Mouse (Mus musculus) embryonic facial prominence, embryonic 11.5 days (tissue): ENCODE measurements around the gene Gm7534. TPM values are rescaled to one million over a fixed set of nuclear protein-coding genes. Genes with fewer than 3 reads are reported as not detected.

Experiments used
- ATAC-seq: fragments of 200-750 bp; cut with Nextera tagmentation; replicated peaks from 2 replicates; pipeline ENCODE4 v1.8.0; 2017; ENCODE audit warnings: low read depth; ENCODE audit not compliant: insufficient number of reproducible peaks, low FRiP score, low TSS enrichment
- DNase-seq: peaks from one replicate; pipeline ENCODE4 v3.0.0-alpha.2; 2015; ENCODE audit warnings: low spot score
- H3K27ac ChIP-seq: fragments of 300-500 bp; sonication (generic); replicated peaks from 2 replicates; pipeline ENCODE4 v1.5.1; 2014; ENCODE audit warnings: mild to moderate bottlenecking, low read depth, low read length, control low read depth
- H3K27me3 ChIP-seq: fragments of 300-500 bp; sonication (generic); 2 replicates; pipeline ENCODE4 v1.6.1; 2014; ENCODE audit warnings: mild to moderate bottlenecking, low read length, moderate library complexity, mixed read lengths; ENCODE audit not compliant: control insufficient read depth, insufficient read depth
- H3K36me3 ChIP-seq: fragments of 300-500 bp; sonication (generic); replicated peaks from 2 replicates; pipeline ENCODE4 v1.6.1; 2014; ENCODE audit warnings: low read depth, mild to moderate bottlenecking, low read length, moderate library complexity, mixed read lengths; ENCODE audit not compliant: control insufficient read depth, insufficient read depth
- H3K4me1 ChIP-seq: fragments of 300-500 bp; sonication (generic); 2 replicates; pipeline ENCODE4 v1.6.1; 2014; ENCODE audit warnings: low read length, mixed read lengths; ENCODE audit not compliant: control insufficient read depth, insufficient read depth
- H3K4me2 ChIP-seq: fragments of 300-500 bp; sonication (generic); 2 replicates; pipeline ENCODE4 v1.6.1; 2014; ENCODE audit warnings: low read depth, mild to moderate bottlenecking, control low read depth, low read length, moderate library complexity
- H3K4me3 ChIP-seq: fragments of 300-500 bp; sonication (generic); 2 replicates; pipeline ENCODE4 v1.5.1; 2014; ENCODE audit warnings: low read depth, low read length, control low read depth
- H3K9ac ChIP-seq: fragments of 300-500 bp; sonication (generic); replicated peaks from 2 replicates; pipeline ENCODE4 v1.6.1; 2014; ENCODE audit warnings: mild to moderate bottlenecking, control low read depth, low read length
- H3K9me3 ChIP-seq: fragments of 300-500 bp; sonication (generic); replicated peaks from 2 replicates; pipeline ENCODE4 v1.6.1; 2016; ENCODE audit warnings: mild to moderate bottlenecking, low read length, inconsistent platforms, mixed read lengths; ENCODE audit not compliant: control insufficient read depth
- WGBS: fragments of 180-500 bp; shearing (Covaris S2); extraction: QIAGEN DNeasy Blood & Tissue Kit; methylation state at CpG from one replicate; pipeline ENCODE4 v1.1.7; 2014; 5-methylcytosine and 5-hydroxymethylcytosine counted together
- polyA plus RNA-seq: library from polyadenylated mRNA; unstranded; fragments of >200 nt; fragmentation: Nextera tagmentation; extraction: Ambion mirVana; gene quantifications from 2 replicates; pipeline ENCODE4 v1.2.1, GENCODE M21; 2014

The Gm7534 gene
- polyA plus RNA-seq, 1 experiment from 2014 or later, result 0.14 TPM

DNA sequence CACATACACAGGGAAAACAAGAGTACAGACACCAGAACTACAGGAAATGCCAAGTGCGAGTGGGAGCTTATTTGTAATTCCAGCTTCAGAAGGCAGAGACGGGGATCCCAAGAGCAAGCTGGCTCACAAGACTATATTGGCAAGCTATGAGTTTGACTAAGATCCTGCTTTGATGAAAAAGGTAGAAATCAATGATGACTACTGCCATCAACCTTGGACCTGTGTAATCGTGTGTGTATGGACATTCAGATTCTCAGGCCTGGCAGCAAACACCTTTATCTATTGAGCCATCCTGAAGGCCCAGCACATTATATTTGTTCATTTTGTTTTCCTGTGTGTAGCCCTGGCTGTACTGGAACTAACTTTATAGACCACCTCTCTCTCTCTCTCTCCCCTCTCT, 19.1 kb downstream of the Gm7534 start:
- Histone ChIP-seq H3K4me2 (no peak overlapping the region), H3K27me3 (no peaks in the 10 kb centered on the region), H3K9ac (no peak overlapping the region), H3K27ac (no peak overlapping the region), H3K4me1 (no peaks in the 10 kb centered on the region), H3K9me3 (no peaks in the 10 kb centered on the region), H3K36me3 (no peaks in the 10 kb centered on the region), H3K4me3 (no peak overlapping the region)
- WGBS, result 91% methylated on average over 3 of the region's 3 CpGs
- no peak for DNase-seq
- ATAC-seq, result no peak

- no peak for ATAC-seq
- H3K9ac ChIP-seq, result no peak overlapping the region
- no peaks in the 10 kb centered on the region for H3K36me3 ChIP-seq
- no peak overlapping the region for H3K4me3 ChIP-seq
- no peaks in the 10 kb centered on the region for H3K27me3 ChIP-seq
- no peak overlapping the region for H3K27ac ChIP-seq
- no peak overlapping the region for H3K4me2 ChIP-seq
- no peaks in the 10 kb centered on the region for H3K9me3 ChIP-seq
- DNase-seq, result no peak
- H3K4me1 ChIP-seq, result no peaks in the 10 kb centered on the region
Observed at GRCm38 (mm10) chr4:134181825-134182224, 21.0 kb downstream of the Gm7534 start.

DNA sequence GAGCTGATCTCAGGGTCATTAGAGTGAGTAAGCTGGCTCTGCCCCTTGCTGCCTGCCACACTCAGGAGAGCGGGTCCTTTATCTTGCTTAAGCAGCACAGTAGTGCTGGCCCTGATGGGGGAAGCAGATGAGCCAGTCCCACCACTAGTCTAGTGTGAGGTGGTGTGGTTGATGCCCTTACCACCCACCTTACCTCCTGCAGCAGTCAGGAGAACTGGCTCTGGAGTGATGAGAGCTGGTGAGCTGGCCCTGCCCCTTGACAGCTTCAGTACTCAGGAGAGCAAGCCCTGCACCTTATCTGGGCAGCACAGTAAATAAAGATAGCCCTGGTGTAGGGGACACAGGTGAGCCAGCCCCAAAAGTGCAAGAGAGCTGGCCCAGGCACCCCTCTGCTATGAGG, 21.7 kb downstream of the Gm7534 start:
- H3K9me3 ChIP-seq, result no peaks in the 10 kb centered on the region
- H3K4me2 ChIP-seq, result no peak overlapping the region
- ATAC-seq (no peak), DNase-seq (no peak)
- H3K36me3 ChIP-seq, result no peaks in the 10 kb centered on the region
- 100% methylated on average over 1 of the region's 1 CpGs for WGBS
- no peaks in the 10 kb centered on the region for H3K4me1 ChIP-seq
- no peak overlapping the region for H3K27ac ChIP-seq
- peak overlapping the region; percentile 3; the same call in 1 of the 2 replicates for H3K9ac ChIP-seq
- H3K27me3 ChIP-seq, result no peaks in the 10 kb centered on the region
- no peak overlapping the region for H3K4me3 ChIP-seq

DNA sequence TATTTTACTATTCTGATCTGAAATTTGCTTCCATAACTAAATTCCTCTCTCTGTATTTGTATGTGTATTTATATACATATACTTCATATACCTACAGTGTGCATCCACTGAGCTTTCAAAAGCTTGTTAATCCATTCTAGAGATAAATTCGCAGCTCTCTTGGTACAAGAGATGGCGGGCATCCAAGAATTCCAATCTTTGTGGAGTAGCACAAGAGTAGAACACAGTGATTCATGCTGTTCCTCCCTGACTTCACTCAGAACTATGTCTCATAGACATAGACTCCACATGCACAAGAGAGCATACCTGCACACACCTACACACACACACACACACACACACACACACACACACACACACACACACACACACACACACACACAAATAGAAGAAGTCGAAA, 30.4 kb downstream of the Gm7534 start:
- no peak for DNase-seq
- Histone ChIP-seq H3K27ac (no peak overlapping the region), H3K27me3 (no peaks in the 10 kb centered on the region), H3K9me3 (no peaks in the 10 kb centered on the region), H3K4me2 (no peak overlapping the region), H3K4me1 (no peaks in the 10 kb centered on the region), H3K36me3 (no peaks in the 10 kb centered on the region), H3K4me3 (no peak overlapping the region), H3K9ac (no peak overlapping the region)
- ATAC-seq, result no peak
- 91% methylated on average over 3 of the region's 3 CpGs for WGBS

- H3K36me3 ChIP-seq, result no peaks in the 10 kb centered on the region; the same call in 1 of the 2 replicates
- DNase-seq (no peak), ATAC-seq (no peak)
Observed at GRCm38 (mm10) chr4:134166906-134167305, 35.9 kb downstream of the Gm7534 start.

GRCm38 (mm10) chr4:134165548-134166465, 37.0 kb downstream of the Gm7534 start:
- no peaks in the 10 kb centered on the region for H3K27me3 ChIP-seq
- no peak overlapping the region for H3K4me2 ChIP-seq
- no peak overlapping the region for H3K27ac ChIP-seq
- DNase-seq, result no peak
- no peaks in the 10 kb centered on the region for H3K4me1 ChIP-seq
- H3K9me3 ChIP-seq, result no peaks in the 10 kb centered on the region
- H3K4me3 ChIP-seq, result no peak overlapping the region
- H3K9ac ChIP-seq, result no peak overlapping the region
- WGBS, result 93% methylated on average over 3 of the region's 3 CpGs
- no peaks in the 10 kb centered on the region; the same call in 1 of the 2 replicates for H3K36me3 ChIP-seq
- ATAC-seq, result no peak

More at GRCm38 (mm10) chr4:134166906-134167305, 35.9 kb downstream of the Gm7534 start:
- WGBS, result 95% methylated on average over 3 of the region's 3 CpGs
- Histone ChIP-seq H3K9me3 (no peaks in the 10 kb centered on the region), H3K4me2 (no peak overlapping the region), H3K4me1 (no peaks in the 10 kb centered on the region), H3K4me3 (no peak overlapping the region), H3K27ac (no peak overlapping the region), H3K9ac (no peak overlapping the region), H3K27me3 (no peaks in the 10 kb centered on the region)

DNA sequence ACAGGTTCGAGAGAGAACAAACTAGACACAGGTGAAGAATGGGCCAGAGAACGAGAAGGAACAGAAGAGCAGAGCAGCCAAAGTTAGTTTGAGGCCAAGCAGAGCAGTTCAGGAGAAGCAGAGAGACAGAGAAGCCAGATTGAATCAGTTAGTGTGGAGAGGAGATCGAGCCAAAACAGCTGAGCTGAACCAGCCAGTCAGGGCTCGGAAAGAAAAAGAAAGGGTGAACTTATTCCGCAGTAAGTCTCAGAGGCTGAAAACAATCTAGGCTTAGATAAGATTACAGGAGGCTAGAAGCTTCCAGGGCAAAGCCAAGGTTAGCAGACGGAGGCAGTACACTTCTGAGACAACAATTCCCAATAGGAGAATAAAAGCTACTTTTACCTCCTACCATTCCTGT, 37.8 kb downstream of the Gm7534 start:
- Histone ChIP-seq H3K27ac (no peak overlapping the region), H3K9me3 (no peaks in the 10 kb centered on the region), H3K36me3 (no peaks in the 10 kb centered on the region; the same call in 1 of the 2 replicates), H3K4me1 (no peaks in the 10 kb centered on the region), H3K4me3 (no peak overlapping the region), H3K27me3 (no peaks in the 10 kb centered on the region), H3K9ac (no peak overlapping the region), H3K4me2 (no peak overlapping the region)
- ATAC-seq (no peak), DNase-seq (no peak)
- 68% methylated on average over 6 of the region's 6 CpGs for WGBS

DNA sequence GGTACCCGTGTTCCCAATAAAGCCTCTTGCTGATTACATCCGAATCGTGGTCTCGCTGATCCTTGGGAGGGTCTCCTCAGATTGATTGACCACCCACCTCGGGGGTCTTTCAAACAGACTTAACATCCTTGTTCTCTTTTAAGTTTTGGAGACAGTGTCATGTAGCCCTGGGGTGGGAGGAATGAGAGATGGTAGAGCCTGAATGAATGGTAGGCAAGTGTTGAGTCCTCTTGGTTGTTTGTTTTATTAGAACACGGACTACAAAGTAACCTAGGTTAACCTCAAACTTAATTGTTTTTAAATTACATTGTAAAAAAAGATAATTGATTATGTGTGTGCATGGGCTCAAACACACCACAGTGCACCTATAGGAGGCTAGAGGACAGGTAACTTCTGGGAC, 38.2 kb downstream of the Gm7534 start:
- ATAC-seq, result no peak
- H3K27ac ChIP-seq, result no peak overlapping the region
- 86% methylated on average over 5 of the region's 6 CpGs for WGBS
- no peak overlapping the region for H3K4me3 ChIP-seq
- H3K4me1 ChIP-seq, result no peaks in the 10 kb centered on the region
- no peak overlapping the region for H3K4me2 ChIP-seq
- no peak overlapping the region for H3K9ac ChIP-seq
- no peaks in the 10 kb centered on the region for H3K27me3 ChIP-seq
- DNase-seq, result no peak
- H3K9me3 ChIP-seq, result no peaks in the 10 kb centered on the region
- no peaks in the 10 kb centered on the region; the same call in 1 of the 2 replicates for H3K36me3 ChIP-seq
